Mouse (Mus musculus): ENCODE measurements around the gene Prpsap1. TPM values are rescaled to one million over a fixed set of nuclear protein-coding genes. Genes with fewer than 3 reads are reported as not detected.
"Not testable (repeated sequence)": the region's sequence is repeated elsewhere in the genome, so short reads cannot be mapped to it uniquely, and the experiment has no call there.

Gene Prpsap1
- total and polyA plus RNA-seq, 2 experiments from 2014 or later, result 105 to 150 TPM

DNA sequence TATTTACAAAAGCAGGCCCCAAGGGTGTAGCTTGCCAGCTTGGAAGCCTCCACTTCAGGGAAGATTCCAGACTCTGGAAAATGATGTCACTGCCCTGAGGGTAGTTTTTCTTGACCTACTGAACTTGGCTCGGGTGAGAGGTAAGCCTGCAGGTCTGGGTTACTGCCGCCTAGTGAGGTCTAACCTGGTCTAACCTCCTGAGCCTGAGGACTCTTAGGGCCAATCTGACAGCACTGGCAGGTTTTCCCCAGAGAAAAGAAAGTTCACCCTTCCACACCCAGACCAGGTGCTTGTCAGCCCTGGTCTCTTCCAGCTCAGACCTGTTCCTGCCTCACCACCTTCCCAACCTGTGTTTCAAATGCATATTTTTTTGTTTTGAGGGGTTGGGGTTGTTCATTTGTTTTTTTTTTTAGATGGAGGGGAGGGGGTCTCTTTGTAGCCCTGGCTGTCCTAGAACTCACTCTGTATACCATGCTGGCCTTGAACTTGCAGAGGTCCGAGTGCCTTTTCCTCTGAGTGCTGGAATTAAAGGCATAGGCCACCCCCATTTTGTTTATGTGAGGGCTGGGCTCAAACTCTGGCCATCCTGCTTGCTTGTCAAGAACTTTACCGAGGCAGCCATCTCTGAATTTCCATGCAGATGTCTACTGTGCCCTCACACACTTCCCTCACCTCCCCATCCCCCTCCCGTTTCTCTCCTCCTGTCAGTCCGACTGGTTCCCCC lies 67.0 kb downstream of the Prpsap1 start:
- no peaks in the 10 kb centered on the region for H3K9me3 ChIP-seq (ENCODE audit: low read length)
- no peaks in the 10 kb centered on the region for H3K27me3 ChIP-seq (ENCODE audit: insufficient read depth, low read length)
- ATAC-seq, result no peak
- no peaks in the 10 kb centered on the region for H3K36me3 ChIP-seq (ENCODE audit: insufficient read depth, low read length)
- no peak overlapping the region for H3K4me3 ChIP-seq (ENCODE audit: low read length)
- H3K27ac ChIP-seq, result no peak overlapping the region
- H3K4me1 ChIP-seq (ENCODE audit: insufficient read depth, low read length), result no peaks in the 10 kb centered on the region
- WGBS, result 75% methylated on average over 6 of the region's 6 CpGs
- TF ChIP-seq CTCF (IDR thresholded peaks at IDR 0.05; ENCODE audit: low read depth), result no peak
- no peak for DNase-seq (ENCODE audit: low spot score)
- no peak overlapping the region for H3K9ac ChIP-seq (replicated peaks; ENCODE audit: low read length)
- no peak overlapping the region for H3K4me2 ChIP-seq (ENCODE audit: low read depth, low read length)

- not testable (repeated sequence) for H3K9me3 ChIP-seq (ENCODE audit: low read length); DNase-seq (ENCODE audit: low spot score); H3K4me1 ChIP-seq (ENCODE audit: insufficient read depth, low read length); H3K27me3 ChIP-seq (ENCODE audit: insufficient read depth, low read length); H3K36me3 ChIP-seq (ENCODE audit: insufficient read depth, low read length); H3K9ac ChIP-seq (replicated peaks; ENCODE audit: low read length); H3K4me2 ChIP-seq (ENCODE audit: low read depth, low read length); H3K4me3 ChIP-seq (ENCODE audit: low read length); ATAC-seq; H3K27ac ChIP-seq
- 86% methylated on average over 11 of the region's 11 CpGs for WGBS
Observed at GRCm38 (mm10) chr11:116426328-116426727, 67.7 kb downstream of the Prpsap1 start.

DNA sequence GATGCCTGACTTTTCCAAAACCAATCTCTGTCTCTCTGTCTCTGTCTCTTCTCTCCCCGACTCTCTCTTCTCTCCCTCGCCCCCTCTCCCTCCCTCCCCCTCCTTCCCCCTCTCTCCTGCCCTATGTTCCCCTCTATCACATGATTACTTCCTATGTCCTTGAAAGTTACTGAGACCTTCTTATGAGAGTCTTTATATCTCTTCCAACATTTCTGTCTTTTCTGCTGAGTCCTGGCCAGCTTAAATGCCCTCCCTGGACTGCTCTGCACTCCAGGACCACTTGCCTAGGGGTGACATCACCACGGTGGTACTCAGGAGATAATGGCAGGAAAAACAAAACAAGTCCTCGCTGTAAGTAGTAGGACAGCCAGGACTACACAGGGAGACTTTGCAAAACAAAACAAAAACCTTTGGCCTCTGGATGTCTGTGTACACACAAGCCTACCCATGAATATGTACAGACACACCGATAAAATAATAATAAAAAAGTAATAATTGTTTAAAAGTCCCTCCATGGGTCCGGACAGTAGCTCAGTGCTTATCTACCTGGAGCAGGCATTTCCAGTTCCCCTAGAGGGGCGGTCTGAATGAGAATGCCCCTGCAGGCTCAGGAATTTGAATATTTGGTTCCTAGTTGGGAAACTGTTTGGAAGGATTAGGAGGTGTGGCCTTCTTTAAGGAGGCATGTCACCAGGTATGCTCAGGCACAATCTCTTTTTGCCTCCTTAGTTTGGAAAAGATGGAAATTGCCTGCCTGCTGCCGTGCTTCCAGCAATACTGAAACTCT lies 69.2 kb downstream of the Prpsap1 start:
- H3K4me1 ChIP-seq (ENCODE audit: insufficient read depth, low read length), result no peaks in the 10 kb centered on the region
- no peak overlapping the region for H3K27ac ChIP-seq
- no peak for TF ChIP-seq CTCF (IDR thresholded peaks at IDR 0.05; ENCODE audit: low read depth)
- H3K9ac ChIP-seq (replicated peaks; ENCODE audit: low read length), result no peak overlapping the region
- no peak for DNase-seq (ENCODE audit: low spot score)
- no peaks in the 10 kb centered on the region for H3K9me3 ChIP-seq (ENCODE audit: low read length)
- no peak overlapping the region for H3K4me3 ChIP-seq (ENCODE audit: low read length)
- H3K27me3 ChIP-seq (ENCODE audit: insufficient read depth, low read length), result no peaks in the 10 kb centered on the region
- H3K4me2 ChIP-seq (ENCODE audit: low read depth, low read length), result no peak overlapping the region
- no peak for ATAC-seq
- WGBS, result 55% methylated on average over 8 of the region's 8 CpGs
- no peaks in the 10 kb centered on the region for H3K36me3 ChIP-seq (ENCODE audit: insufficient read depth, low read length)

DNA sequence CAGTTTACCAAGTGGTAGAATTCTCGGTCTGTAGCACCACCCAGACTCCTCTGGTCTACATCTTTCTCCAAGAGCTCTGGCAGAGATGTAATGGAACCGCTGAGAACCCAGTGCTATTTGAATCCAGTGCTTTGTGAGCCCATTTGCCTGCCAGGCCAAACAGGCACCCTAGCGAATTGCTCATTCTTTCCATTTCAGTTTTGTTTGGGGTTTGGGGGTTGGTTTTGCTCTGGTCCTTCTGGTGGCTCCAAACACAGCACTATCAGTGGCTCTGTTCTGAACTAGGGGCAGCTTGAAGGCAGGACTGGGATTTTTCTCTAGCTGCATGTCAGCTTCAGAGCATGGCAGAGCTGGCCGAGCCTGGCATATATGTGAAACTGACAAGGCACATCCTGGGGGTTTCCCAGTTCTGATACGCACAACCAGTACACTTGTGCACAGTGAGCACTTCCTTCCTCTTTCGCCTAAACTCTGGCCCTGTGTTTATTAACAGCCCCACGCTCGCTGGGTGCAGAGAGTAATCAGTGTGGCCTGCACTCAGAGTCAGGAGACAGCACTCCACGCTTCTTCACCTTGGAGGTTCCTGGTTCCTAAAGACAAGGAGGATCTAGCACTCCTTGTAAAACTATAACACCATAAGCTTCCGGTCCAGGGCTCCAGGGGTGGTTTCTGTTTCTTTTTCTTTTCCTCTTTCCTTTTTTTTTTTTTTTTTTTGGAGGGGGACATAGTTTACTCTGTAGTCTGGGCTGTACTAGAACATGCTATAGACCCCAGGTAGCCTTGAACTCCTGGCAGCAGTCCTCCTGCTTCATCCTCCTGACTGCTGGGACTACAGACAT lies 70.0 kb downstream of the Prpsap1 start:
- no peak overlapping the region for H3K27ac ChIP-seq
- DNase-seq (ENCODE audit: low spot score) (no peak), ATAC-seq (no peak)
- no peak overlapping the region for H3K4me2 ChIP-seq (ENCODE audit: low read depth, low read length)
- no peak overlapping the region for H3K4me3 ChIP-seq (ENCODE audit: low read length)
- no peaks in the 10 kb centered on the region for H3K9me3 ChIP-seq (ENCODE audit: low read length)
- no peaks in the 10 kb centered on the region for H3K27me3 ChIP-seq (ENCODE audit: insufficient read depth, low read length)
- H3K4me1 ChIP-seq (ENCODE audit: insufficient read depth, low read length), result no peaks in the 10 kb centered on the region
- 86% methylated on average over 10 of the region's 10 CpGs for WGBS
- no peaks in the 10 kb centered on the region for H3K36me3 ChIP-seq (ENCODE audit: insufficient read depth, low read length)
- H3K9ac ChIP-seq (replicated peaks; ENCODE audit: low read length), result no peak overlapping the region
- TF ChIP-seq CTCF (IDR thresholded peaks at IDR 0.05; ENCODE audit: low read depth), result no peak

DNA sequence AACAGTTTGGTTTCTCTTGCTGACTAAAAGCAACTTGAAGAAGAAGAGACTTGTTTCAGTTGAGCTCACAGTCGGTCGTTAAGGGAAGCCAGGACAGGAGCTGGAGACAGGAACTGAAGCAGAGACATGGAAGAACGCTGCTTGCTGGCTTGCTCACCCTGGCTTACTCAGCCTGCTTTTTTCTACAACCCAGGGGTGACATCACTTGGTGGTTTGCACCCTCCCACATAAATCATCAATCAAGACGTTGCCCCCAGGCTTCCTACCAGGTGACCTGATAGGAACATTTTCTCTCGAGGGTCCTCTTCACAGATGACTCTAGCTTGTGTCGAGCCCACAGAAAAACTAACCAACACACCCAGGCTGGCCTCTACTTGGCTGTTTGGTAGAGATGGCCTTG lies 70.8 kb downstream of the Prpsap1 start:
- H3K4me3 ChIP-seq (ENCODE audit: low read length), result no peak overlapping the region
- ATAC-seq, result no peak
- no peak overlapping the region for H3K27ac ChIP-seq
- no peak overlapping the region for H3K9ac ChIP-seq (replicated peaks; ENCODE audit: low read length)
- H3K4me1 ChIP-seq (ENCODE audit: insufficient read depth, low read length), result no peaks in the 10 kb centered on the region
- H3K27me3 ChIP-seq (ENCODE audit: insufficient read depth, low read length), result no peaks in the 10 kb centered on the region
- H3K36me3 ChIP-seq (ENCODE audit: insufficient read depth, low read length), result no peaks in the 10 kb centered on the region
- TF ChIP-seq CTCF (IDR thresholded peaks at IDR 0.05; ENCODE audit: low read depth), result no peak
- no peak for DNase-seq (ENCODE audit: low spot score)
- no peak overlapping the region for H3K4me2 ChIP-seq (ENCODE audit: low read depth, low read length)
- H3K9me3 ChIP-seq (ENCODE audit: low read length), result no peaks in the 10 kb centered on the region
- 80% methylated on average over 6 of the region's 6 CpGs for WGBS

DNA sequence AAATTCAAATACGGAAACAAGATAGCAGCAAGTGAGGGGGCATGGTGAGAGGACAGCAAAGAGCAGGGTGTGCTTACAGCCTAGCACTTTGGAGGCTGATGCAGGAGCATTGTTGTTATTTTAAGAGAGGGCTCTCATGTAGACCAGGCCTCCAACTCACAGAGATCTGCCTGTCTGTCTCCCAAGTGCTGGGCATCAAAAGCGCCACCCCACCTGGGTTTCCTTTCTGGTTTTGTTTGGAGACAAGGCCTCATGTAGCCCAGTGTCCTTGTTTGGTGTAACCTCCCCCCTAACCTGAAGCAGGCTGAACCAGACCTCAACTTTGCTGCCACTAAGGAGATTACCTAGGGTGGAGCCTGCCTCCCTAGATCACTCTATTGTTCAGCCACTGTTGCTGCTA lies 71.4 kb downstream of the Prpsap1 start:
- Histone ChIP-seq H3K27me3 (ENCODE audit: insufficient read depth, low read length) (no peaks in the 10 kb centered on the region), H3K9ac (replicated peaks; ENCODE audit: low read length) (no peak overlapping the region), H3K4me1 (ENCODE audit: insufficient read depth, low read length) (no peaks in the 10 kb centered on the region), H3K27ac (no peak overlapping the region), H3K36me3 (ENCODE audit: insufficient read depth, low read length) (no peaks in the 10 kb centered on the region), H3K9me3 (ENCODE audit: low read length) (no peaks in the 10 kb centered on the region), H3K4me3 (ENCODE audit: low read length) (no peak overlapping the region), H3K4me2 (ENCODE audit: low read depth, low read length) (no peak overlapping the region)
- DNase-seq (ENCODE audit: low spot score), result no peak
- ATAC-seq, result no peak
- no peak for TF ChIP-seq CTCF (IDR thresholded peaks at IDR 0.05; ENCODE audit: low read depth)
- 81% methylated on average over 2 of the region's 2 CpGs for WGBS
